Mouse (Mus musculus) E14TG2a.4 (cell line): Measurements from ENCODE around the gene Gcnt1.

Experiments used
- CTCF ChIP-seq: conservative IDR thresholded peaks from 2 replicates; pipeline ENCODE4 v1.5.1; 2014; ENCODE audit warnings: low read length
- POU5F1 ChIP-seq: IDR thresholded peaks from 2 replicates; pipeline ENCODE4 v1.6.1; 2014; ENCODE audit warnings: low read length, borderline replicate concordance

DNA sequence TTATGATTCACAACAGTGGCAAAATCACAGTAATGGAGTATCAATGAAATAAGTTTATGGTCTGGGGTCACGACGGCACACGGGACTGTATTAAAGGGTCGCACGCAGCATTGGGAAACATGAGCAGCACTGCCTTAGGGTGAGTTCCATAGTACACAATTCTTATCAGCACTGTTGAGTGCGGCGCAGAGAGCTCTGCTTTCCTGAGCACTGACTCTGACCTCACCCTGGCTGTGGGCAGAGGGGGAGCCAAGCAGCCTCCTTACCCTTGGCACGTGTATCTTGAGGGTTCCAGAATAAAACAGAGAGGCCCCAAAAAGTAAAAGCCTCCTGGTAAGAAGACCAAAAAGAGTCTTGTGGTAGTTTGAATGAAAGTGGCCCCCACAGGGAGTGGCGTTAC lies 4.1 kb downstream of the Gcnt1 start:
- TF ChIP-seq CTCF = no peak
- no peak for TF ChIP-seq POU5F1
